Mouse (Mus musculus) C2C12 (cell line): ENCODE results near the gene Prkra.

Experiments used
- CTCF ChIP-seq: IDR thresholded peaks from one replicate; pipeline ENCODE4 v1.5.1; 2011; ENCODE audit not compliant: control insufficient read depth, insufficient read depth, insufficient read length
- FOSL1 ChIP-seq: IDR thresholded peaks from one replicate; pipeline ENCODE4 v1.8.0; 2011; ENCODE audit warnings: mild to moderate bottlenecking, low read length; ENCODE audit not compliant: poor library complexity, insufficient read depth, severe bottlenecking
- MAX ChIP-seq: IDR thresholded peaks from one replicate; pipeline ENCODE4 v1.6.1; 2011; ENCODE audit warnings: mild to moderate bottlenecking, control low read depth
- MYOG ChIP-seq: IDR thresholded peaks from one replicate; pipeline ENCODE4 v1.6.1; 2011; ENCODE audit not compliant: control insufficient read depth, insufficient read length; ENCODE audit errors: extremely low read depth
- USF1 ChIP-seq: IDR thresholded peaks from one replicate; pipeline ENCODE4 v1.6.1; 2011; ENCODE audit warnings: low read depth, mild to moderate bottlenecking, control low read depth, moderate library complexity

GRCm38 (mm10) chr2:76693765-76694164 lies 46.0 kb upstream of the Prkra start:
- TF ChIP-seq CTCF (no peak), MAX (no peak), FOSL1 (no peak), USF1 (no peak), MYOG (no peak)
